Mouse (Mus musculus) embryonic fibroblast, embryonic 13.5 days (primary cell): ENCODE results near the gene Slc48a1. TPM values are rescaled to one million over a fixed set of nuclear protein-coding genes. Genes with fewer than 3 reads are reported as not detected.
A peak's percentile ranks its signal among the peaks of the same experiment; 100 is the strongest.

ENCODE experiments used
- H3K27ac ChIP-seq: 2 replicates; pipeline ENCODE4 v1.5.1; 2012; ENCODE audit warnings: low read length, control low read depth, inconsistent platforms; ENCODE audit not compliant: insufficient read depth
- H3K4me1 ChIP-seq: 2 replicates; pipeline ENCODE4 v1.6.1; 2011; ENCODE audit warnings: low read length; ENCODE audit not compliant: control insufficient read depth, insufficient read depth
- H3K4me3 ChIP-seq: 2 replicates; pipeline ENCODE4 v1.5.1; 2011; ENCODE audit warnings: mild to moderate bottlenecking, control low read depth, low read length; ENCODE audit not compliant: insufficient read depth
- CTCF ChIP-seq: IDR thresholded peaks from 2 replicates; pipeline ENCODE4 v1.5.1; 2011; ENCODE audit warnings: mild to moderate bottlenecking, control low read depth, low read length, moderate library complexity, borderline replicate concordance; ENCODE audit not compliant: insufficient read depth
- POLR2A ChIP-seq: IDR thresholded peaks from 2 replicates; pipeline ENCODE4 v1.6.1; 2011; ENCODE audit warnings: low read depth, mild to moderate bottlenecking, control low read depth, low read length, moderate library complexity
- polyA plus RNA-seq: library from polyadenylated mRNA; stranded (reverse); fragments of >200 nt; gene quantifications from 2 replicates; pipeline ENCODE4 v1.2.4, GENCODE M21; 2011; ENCODE audit warnings: low read depth; ENCODE audit not compliant: missing spikeins, insufficient read length

Slc48a1 gene
- polyA plus RNA-seq, 1 experiment = 136 TPM

DNA sequence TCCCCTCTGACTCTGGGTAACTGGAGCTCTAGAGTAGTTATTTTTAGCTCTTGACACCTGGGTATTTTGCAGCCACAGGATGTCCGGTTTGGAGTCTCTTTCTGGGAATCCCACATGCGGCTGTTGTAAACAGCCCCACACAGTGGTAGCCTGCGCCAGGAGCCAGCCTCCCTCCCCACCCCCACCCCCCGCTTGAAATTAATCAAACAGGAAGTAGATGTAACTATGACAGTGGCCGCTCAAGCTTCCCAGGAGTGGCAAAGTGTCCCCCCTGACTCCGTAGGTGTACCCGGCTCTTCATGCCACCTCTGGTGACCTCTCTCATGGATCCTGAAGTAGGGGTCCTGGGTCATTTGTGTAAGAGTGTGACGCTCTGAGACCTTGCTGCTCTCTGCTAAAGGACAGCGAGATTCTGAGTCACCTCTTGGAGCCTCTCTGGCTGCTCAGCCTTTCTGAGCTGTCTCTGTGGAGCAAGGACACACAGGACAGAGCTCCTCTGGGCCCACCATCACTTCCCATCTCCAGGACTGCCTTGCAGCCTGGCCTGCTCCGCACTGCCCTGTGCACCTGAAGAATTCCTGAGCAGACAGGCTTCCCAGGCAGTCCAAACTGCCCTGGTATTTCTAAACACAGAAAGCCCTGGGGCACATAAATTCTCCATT is 43.1 kb downstream of the Slc48a1 start:
- TF ChIP-seq CTCF (no peak), POLR2A (no peak)
- Histone ChIP-seq H3K27ac (peak overlapping the region; percentile 37; the same call in 1 of the 2 replicates), H3K4me3 (no peak overlapping the region), H3K4me1 (peaks cover 37% of the 10 kb centered on the region)

GRCm38 (mm10) chr15:97821983-97822363 is 43.7 kb downstream of the Slc48a1 start:
- peaks cover 42% of the 10 kb centered on the region for H3K4me1 ChIP-seq
- no peak for TF ChIP-seq CTCF
- no peak for TF ChIP-seq POLR2A
- peak overlapping the region; percentile 37; the same call in 1 of the 2 replicates for H3K27ac ChIP-seq
- H3K4me3 ChIP-seq = no peak overlapping the region

GRCm38 (mm10) chr15:97822545-97823228 is 44.4 kb downstream of the Slc48a1 start:
- no peak for TF ChIP-seq POLR2A
- no peak for TF ChIP-seq CTCF
- Histone ChIP-seq H3K4me3 (no peak overlapping the region), H3K27ac (no peak overlapping the region), H3K4me1 (peaks cover 43% of the 10 kb centered on the region)

DNA sequence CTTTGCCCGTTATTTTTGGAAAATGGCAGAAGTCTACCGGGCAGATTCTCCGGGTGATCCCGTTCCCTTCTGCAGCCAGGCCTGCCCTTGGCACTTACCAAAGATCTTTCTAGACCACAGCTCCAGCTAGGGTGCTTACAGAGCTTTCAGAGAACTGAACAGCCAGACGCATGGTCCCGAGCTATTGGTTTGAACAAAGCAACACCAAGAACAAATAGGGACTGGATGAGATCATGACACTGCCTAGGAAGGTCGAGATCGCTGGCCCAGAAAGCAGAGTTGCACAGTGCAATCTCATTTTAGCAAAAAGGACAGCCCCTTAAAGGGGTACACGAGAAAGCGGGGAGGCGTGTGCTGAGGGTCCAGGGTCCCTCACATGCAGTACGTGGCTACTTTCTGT is 45.2 kb downstream of the Slc48a1 start:
- TF ChIP-seq CTCF (no peak), POLR2A (no peak)
- no peak overlapping the region for H3K4me3 ChIP-seq
- peaks cover 47% of the 10 kb centered on the region for H3K4me1 ChIP-seq
- peak overlapping the region; percentile 90 for H3K27ac ChIP-seq

GRCm38 (mm10) chr15:97824042-97824441 is 45.7 kb downstream of the Slc48a1 start:
- TF ChIP-seq POLR2A = no peak
- Histone ChIP-seq H3K27ac (peak overlapping the region; percentile 90), H3K4me3 (no peak overlapping the region), H3K4me1 (peaks cover 50% of the 10 kb centered on the region)

GRCm38 (mm10) chr15:97825071-97825940 is 47.0 kb downstream of the Slc48a1 start:
- TF ChIP-seq CTCF (peak; percentile 33; the same call in 1 of the 2 replicates), POLR2A (no peak)
- H3K4me1 ChIP-seq = peaks cover 54% of the 10 kb centered on the region

GRCm38 (mm10) chr15:97825941-97826587 is 47.7 kb downstream of the Slc48a1 start:
- no peak for TF ChIP-seq POLR2A
- no peak for TF ChIP-seq CTCF
- Histone ChIP-seq H3K4me3 (peak overlapping the region; percentile 23; the same call in 1 of the 2 replicates), H3K4me1 (peaks cover 47% of the 10 kb centered on the region), H3K27ac (peak overlapping the region; percentile 83)

More at GRCm38 (mm10) chr15:97825071-97825940, 47.0 kb downstream of the Slc48a1 start:
- Histone ChIP-seq H3K4me3 (peak overlapping the region; percentile 23), H3K27ac (peak overlapping the region; percentile 90)

DNA sequence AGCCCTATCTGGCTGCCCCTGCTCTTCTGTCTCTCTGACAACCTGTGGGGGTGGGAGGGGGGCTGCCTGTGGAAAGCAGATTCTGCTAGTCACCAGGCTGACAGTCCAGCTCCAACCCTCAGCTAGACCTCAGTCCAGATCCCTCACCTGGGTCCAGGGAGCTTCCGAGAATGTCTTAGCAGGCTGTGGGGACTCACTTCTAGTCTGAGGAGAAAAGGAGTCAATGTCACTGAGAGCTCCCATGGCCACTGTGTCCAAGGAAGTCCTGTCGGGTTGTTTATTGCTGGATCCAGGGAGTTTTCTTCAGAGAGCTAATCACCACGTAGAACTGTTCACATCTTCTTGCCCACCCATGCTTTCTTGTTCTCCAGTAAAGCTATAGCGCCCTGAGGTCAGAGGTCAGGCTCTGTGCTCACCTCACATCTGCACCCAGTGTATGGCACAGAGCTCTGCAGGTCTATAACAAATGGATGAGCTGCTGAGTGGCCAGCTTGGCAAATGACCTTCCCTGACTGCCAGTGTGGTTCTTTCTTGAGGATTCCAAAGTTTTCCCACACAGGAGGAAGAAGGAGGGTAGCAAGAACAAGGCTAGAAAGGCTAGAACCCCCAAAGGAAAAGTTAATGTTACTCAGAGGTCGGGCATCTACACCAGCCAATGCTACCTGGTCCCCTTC is 48.4 kb downstream of the Slc48a1 start:
- H3K27ac ChIP-seq = peak overlapping the region; percentile 83
- H3K4me3 ChIP-seq = no peak overlapping the region
- TF ChIP-seq POLR2A = no peak
- no peak for TF ChIP-seq CTCF
- H3K4me1 ChIP-seq = peaks cover 44% of the 10 kb centered on the region

DNA sequence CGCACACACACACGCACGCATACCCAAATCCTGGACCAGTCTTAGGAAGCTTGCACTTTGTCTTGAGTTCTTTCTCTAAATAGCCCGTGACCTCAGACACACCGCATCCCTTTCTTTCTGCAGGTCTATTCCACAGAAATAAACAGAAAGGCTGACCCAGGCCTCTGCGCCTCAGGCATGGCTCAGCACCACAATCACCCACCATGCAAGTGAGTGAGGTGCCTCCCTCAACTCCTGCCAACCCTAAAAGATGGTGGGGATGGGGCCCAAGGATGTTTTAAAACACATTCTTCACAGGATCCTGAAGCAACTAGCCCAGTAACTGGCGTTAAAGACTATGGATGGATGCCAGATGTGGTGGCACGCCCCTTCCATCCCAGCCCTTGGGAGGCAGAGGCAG is 49.1 kb downstream of the Slc48a1 start:
- Histone ChIP-seq H3K27ac (no peak overlapping the region), H3K4me1 (peaks cover 39% of the 10 kb centered on the region), H3K4me3 (no peak overlapping the region)
- TF ChIP-seq CTCF = no peak
- no peak for TF ChIP-seq POLR2A
